Mouse (Mus musculus) G1E (cell line): ENCODE measurements at regions not wholly inside any gene's neighbourhood (a gene's known extent, or its start where the extent isn't known, plus 50 kb on each side); places are given as distances from the start of the nearest gene placed in this dataset.

Experiments
- CTCF ChIP-seq: IDR thresholded peaks from 2 replicates; pipeline ENCODE4 v1.5.1; 2012; ENCODE audit warnings: low read depth, low read length, inconsistent platforms, mixed read lengths
- GATA1 ChIP-seq: IDR thresholded peaks from 2 replicates; pipeline ENCODE4 v1.6.1; 2012; ENCODE audit warnings: borderline replicate concordance, low read length, inconsistent platforms, mixed read lengths
- POLR2AphosphoS5 ChIP-seq: IDR thresholded peaks from 2 replicates; pipeline ENCODE4 v1.6.1; 2012; ENCODE audit warnings: low read depth, low read length, inconsistent platforms; ENCODE audit not compliant: insufficient replicate concordance
- TAL1 ChIP-seq: conservative IDR thresholded peaks from 2 replicates; pipeline ENCODE4 v1.6.1; 2012; ENCODE audit warnings: low read depth, low read length, inconsistent platforms, mixed read lengths

GRCm38 (mm10) chr5:148651736-148652135 is 99.1 kb upstream of the Ubl3 start:
- TF ChIP-seq GATA1 = no peak
- no peak for TF ChIP-seq CTCF
- no peak for TF ChIP-seq POLR2AphosphoS5
- TF ChIP-seq TAL1 = no peak
